Mouse (Mus musculus) heart, adult 8-10 months (tissue): ENCODE measurements around the gene Cacna1b. TPM values are rescaled to one million over a fixed set of nuclear protein-coding genes. Genes with fewer than 3 reads are reported as not detected.

Experiments used
- total RNA-seq, 4 experiments: library from RNA; stranded (reverse); gene quantifications; 2 replicates each; pipeline ENCODE4 v1.2.4; 2022

The Cacna1b gene
- total RNA-seq, 4 experiments from 2014 or later = 0.32 to 1.1 (median 0.33) TPM; not detected in 1

Other genes starting within 250 kb of the Cacna1b start
- 10 to 100 TPM; 26.9 to 35.6 (median 31.4) TPM for gene Ehmt1, start 156.5 kb upstream of the Cacna1b start, total RNA-seq
- 1 to 10 TPM; 3.0 to 6.7 (median 5.4) TPM for gene Arrdc1, start 172.1 kb upstream of the Cacna1b start, total RNA-seq
- gene Zmynd19, start 186.6 kb upstream of the Cacna1b start, total RNA-seq = 10 to 100 TPM; 14.9 to 17.6 (median 17.1) TPM
- gene Dph7, start 199.2 kb upstream of the Cacna1b start, total RNA-seq = 1 to 10 TPM; 4.6 to 7.5 (median 6.2) TPM
- 100 to 1,000 TPM in 1 of 4 experiments, 10 to 100 TPM in 3; 89.6 to 108 (median 95.0) TPM for gene Mrpl41, start 211.9 kb upstream of the Cacna1b start, total RNA-seq
- 10 to 100 TPM; 25.2 to 36.0 (median 28.7) TPM for gene Pnpla7, start 212.9 kb upstream of the Cacna1b start, total RNA-seq